ENCODE assay signal across 32 mouse cellular contexts in genomic region chr9:14973762-14974161, GRCm38 (mm10).
DNase-seq lines count a peak whose midpoint lies in the region; ATAC-seq and TF ChIP-seq lines count a peak whose summit lies in the region.
"Had no signal": no experiment of that assay in that cellular context is flagged by ENCODE, and none has a peak within 500 bp of the region (broad histone marks: within the 10 kb centered on the region; RNA-seq: fewer than 3 reads in every experiment).

No protein-coding gene starts in this region.

- TF ChIP-seq POLR2A in bone marrow, adult 2 months (IDR thresholded peaks at IDR 0.05; ENCODE audit: borderline replicate concordance, control insufficient read depth, low read depth, low read length), result no peak

- ATAC-seq in granulocyte monocyte progenitor cell, adult 5-6 weeks (replicated peaks; ENCODE audit: poor library complexity, severe bottlenecking), result 0 out of 2 replicates have a peak, but pooled peaks have one; percentile 36
- peak; percentile 64 for ATAC-seq in liver, embryonic 15.5 days (ENCODE audit: insufficient read depth)
- peak; percentile 93 for ATAC-seq in megakaryocyte-erythroid progenitor cell, adult 5-6 weeks (replicated peaks; ENCODE audit: low FRiP score, low TSS enrichment, poor library complexity, severe bottlenecking)
- ATAC-seq: forebrain, postnatal 0 days; intestine, postnatal 0 days; lung, postnatal 0 days had no signal

- no peak overlapping the region for H3K9ac ChIP-seq in liver, embryonic 15.5 days
- H3K9ac ChIP-seq: embryonic facial prominence, embryonic 12.5 days; forebrain, postnatal 0 days; heart, embryonic 12.5 days; hindbrain, embryonic 13.5 days; kidney, embryonic 15.5 days; limb, embryonic 12.5 days; midbrain, embryonic 12.5 days; neural tube, embryonic 13.5 days had no signal

- H3K27ac ChIP-seq in bone marrow, adult 2 months (ENCODE audit: control insufficient read depth, insufficient read depth, low read depth, low read length, poor library complexity), result 0 out of 2 replicates have a peak overlapping the region, but pooled peaks have one; percentile 39
- H3K27ac ChIP-seq in liver, embryonic 15.5 days (replicated peaks), result peak overlapping the region; percentile 62
- H3K27ac ChIP-seq: embryonic facial prominence, embryonic 12.5 days; hindbrain, embryonic 13.5 days; kidney, embryonic 15.5 days; left cerebral cortex, adult 2 months; limb, embryonic 12.5 days; macrophage; midbrain, embryonic 12.5 days; neural tube, embryonic 13.5 days; stomach, postnatal 0 days had no signal

- peak overlapping the region; percentile 50 for H3K4me2 ChIP-seq in liver, embryonic 15.5 days
- H3K4me2 ChIP-seq: embryonic facial prominence, embryonic 12.5 days; heart, embryonic 12.5 days; hindbrain, embryonic 13.5 days; kidney, embryonic 15.5 days; limb, embryonic 12.5 days; midbrain, embryonic 12.5 days; neural tube, embryonic 13.5 days had no signal

- no peaks in the 10 kb centered on the region for H3K27me3 ChIP-seq in liver, embryonic 15.5 days
- H3K27me3 ChIP-seq: embryonic facial prominence, embryonic 12.5 days; heart, embryonic 12.5 days; hindbrain, embryonic 13.5 days; kidney, embryonic 15.5 days; limb, embryonic 12.5 days; midbrain, embryonic 12.5 days; neural tube, embryonic 13.5 days had no signal

- no peaks in the 10 kb centered on the region for H3K36me3 ChIP-seq in liver, embryonic 15.5 days (replicated peaks)
- H3K36me3 ChIP-seq: embryonic facial prominence, embryonic 12.5 days; heart, embryonic 12.5 days; hindbrain, embryonic 13.5 days; kidney, embryonic 15.5 days; limb, embryonic 12.5 days; midbrain, embryonic 12.5 days; neural tube, embryonic 13.5 days had no signal

- no peak for TF ChIP-seq CTCF in bone marrow, adult 2 months (IDR thresholded peaks at IDR 0.05; ENCODE audit: control insufficient read depth, insufficient read depth, low read length)

- no peaks in the 10 kb centered on the region for H3K4me1 ChIP-seq in bone marrow, adult 2 months (ENCODE audit: control insufficient read depth, insufficient read depth, low read length)
- H3K4me1 ChIP-seq in liver, embryonic 15.5 days (replicated peaks), result peaks cover 36% of the 10 kb centered on the region
- H3K4me1 ChIP-seq: embryonic facial prominence, embryonic 12.5 days; heart, embryonic 12.5 days; hindbrain, embryonic 13.5 days; kidney, embryonic 15.5 days; limb, embryonic 12.5 days; midbrain, embryonic 12.5 days; neural tube, embryonic 13.5 days had no signal

- DNase-seq in lung, postnatal 36 days, result no peak
- no peak for DNase-seq in embryo, embryonic 10.5 days (ENCODE audit: low spot score)
- DNase-seq: adrenal gland, adult 2 months; B cell, adult 2 months; cerebellum, adult 8-10 months; cerebellum, postnatal 25 days; embryo, embryonic 11 days; forebrain, postnatal 0 days; gastrocnemius, postnatal 10 days; heart, adult 18-20 months; heart, postnatal 4 days; kidney, postnatal 25 days; lung, adult 18-20 months; right cerebral cortex, postnatal 4 days; thymus, adult 18-20 months; thymus, postnatal 36 days had no signal

- 55% methylated on average over 7 of the region's 7 CpGs for WGBS in bone marrow, adult 2 months
- 36% methylated on average over 7 of the region's 7 CpGs for WGBS in liver, embryonic 15.5 days (ENCODE audit: insufficient replicate concordance)

- no peaks in the 10 kb centered on the region for H3K9me3 ChIP-seq in liver, embryonic 15.5 days (replicated peaks)
- H3K9me3 ChIP-seq: embryonic facial prominence, embryonic 12.5 days; heart, embryonic 12.5 days; kidney, embryonic 15.5 days; limb, embryonic 12.5 days; midbrain, embryonic 12.5 days; neural tube, embryonic 13.5 days had no signal

- H3K4me3 ChIP-seq in bone marrow, adult 2 months (replicated peaks; ENCODE audit: control insufficient read depth, low read depth, low read length), result no peak overlapping the region
- peak overlapping the region; percentile 30 for H3K4me3 ChIP-seq in liver, embryonic 15.5 days (replicated peaks)
- H3K4me3 ChIP-seq: embryonic facial prominence, embryonic 12.5 days; heart, embryonic 12.5 days; hindbrain, embryonic 13.5 days; kidney, embryonic 15.5 days; left cerebral cortex, adult 2 months; limb, embryonic 12.5 days; midbrain, embryonic 12.5 days; neural tube, embryonic 13.5 days had no signal

Comparison
In these comparisons a context has a peak if more than half of its experiments do, and no peak if none do; other contexts are left out.
1. ATAC-seq: peak in every context shown above with its lines; median percentile 93 in megakaryocyte-erythroid progenitor cell, adult 5-6 weeks; 64 in liver, embryonic 15.5 days; 36 in granulocyte monocyte progenitor cell, adult 5-6 weeks.